Mouse (Mus musculus) adrenal gland, adult 10 weeks (tissue): ENCODE results near the gene Olfr731. TPM values are rescaled to one million over a fixed set of nuclear protein-coding genes. Genes with fewer than 3 reads are reported as not detected.

Source experiments
- polyA plus RNA-seq: library from polyadenylated mRNA; stranded (reverse); fragments of 350-450 nt; fragmentation: Illumina TruSeq; extraction: RNeasy Lipid Tissue Mini Kit (QIAGEN cat#74804); gene quantifications from one replicate; pipeline ENCODE4 v1.2.3, GENCODE M21; 2014; ENCODE audit warnings: low read depth, low replicate concordance

Gene Olfr731
- not detected for polyA plus RNA-seq

GRCm38 (mm10) chr14:50241766-50242165 lies at the start of gene Olfr731:
Olfr731 (minus strand) TSS chr14:50241866.

GRCm38 (mm10) chr14:50284106-50284505 lies 42.4 kb upstream of the Olfr731 start, which contains the start of gene Olfr732:
Olfr732 (minus strand) TSS chr14:50284206.

GRCm38 (mm10) chr14:50188098-50188497 lies 53.6 kb downstream of the Olfr731 start, which contains the start of gene Olfr730:
Olfr730 (minus strand) TSS chr14:50188198.

Other genes with a start within 250 kb of the Olfr731 start
- not detected for gene Olfr725, start 201.5 kb downstream of the Olfr731 start, polyA plus RNA-seq
- gene Olfr726, start 150.9 kb downstream of the Olfr731 start, polyA plus RNA-seq = not detected
- not detected for gene Olfr727, start 118.7 kb downstream of the Olfr731 start, polyA plus RNA-seq
- gene Olfr728, start 99.2 kb downstream of the Olfr731 start, polyA plus RNA-seq = not detected
- gene Olfr729, start 89.0 kb downstream of the Olfr731 start, polyA plus RNA-seq = not detected
- gene Olfr730, start 53.7 kb downstream of the Olfr731 start, polyA plus RNA-seq = not detected
- gene Olfr732, start 42.3 kb upstream of the Olfr731 start, polyA plus RNA-seq = not detected
- gene Olfr733, start 59.7 kb upstream of the Olfr731 start, polyA plus RNA-seq = not detected
- not detected for gene Olfr734, start 84.9 kb upstream of the Olfr731 start, polyA plus RNA-seq
- gene Olfr735, start 107.0 kb upstream of the Olfr731 start, polyA plus RNA-seq = not detected
- not detected for gene Tlr11, start 116.0 kb upstream of the Olfr731 start, polyA plus RNA-seq
- not detected for gene Olfr736, start 139.3 kb upstream of the Olfr731 start, polyA plus RNA-seq
- not detected for gene Olfr738, start 165.7 kb upstream of the Olfr731 start, polyA plus RNA-seq
- not detected for gene Olfr739, start 176.8 kb upstream of the Olfr731 start, polyA plus RNA-seq
- not detected for gene Olfr740, start 203.7 kb upstream of the Olfr731 start, polyA plus RNA-seq
- gene Olfr741, start 230.9 kb upstream of the Olfr731 start, polyA plus RNA-seq = not detected